Mouse (Mus musculus) bone marrow macrophage, adult 2 months (primary cell): Measurements from ENCODE around the gene Notch2. TPM values are rescaled to one million over a fixed set of nuclear protein-coding genes. Genes with fewer than 3 reads are reported as not detected.

ENCODE experiments used
- H3K27ac ChIP-seq: 2 replicates; pipeline ENCODE4 v1.5.1; 2012; ENCODE audit warnings: low read depth, low read length; ENCODE audit not compliant: insufficient read depth
- H3K4me1 ChIP-seq: 2 replicates; pipeline ENCODE4 v1.6.1; 2012; ENCODE audit warnings: low read length; ENCODE audit not compliant: control insufficient read depth, insufficient read depth
- H3K4me3 ChIP-seq: 2 replicates; pipeline ENCODE4 v1.5.1; 2012; ENCODE audit warnings: mild to moderate bottlenecking, low read length, moderate library complexity; ENCODE audit not compliant: insufficient read depth
- CTCF ChIP-seq: IDR thresholded peaks from 2 replicates; pipeline ENCODE4 v1.5.1; 2012; ENCODE audit warnings: low read depth, mild to moderate bottlenecking, low read length, moderate library complexity
- POLR2A ChIP-seq: IDR thresholded peaks from 2 replicates; pipeline ENCODE4 v1.6.1; 2012; ENCODE audit warnings: mild to moderate bottlenecking, low read depth, low read length, borderline replicate concordance
- polyA plus RNA-seq: library from polyadenylated mRNA; stranded (reverse); fragments of >200 nt; gene quantifications from 2 replicates; pipeline ENCODE4 v1.2.4, GENCODE M21; 2012; ENCODE audit not compliant: missing spikeins, insufficient read depth, insufficient read length

Notch2 gene
- polyA plus RNA-seq, 1 experiment: 82.2 TPM

DNA sequence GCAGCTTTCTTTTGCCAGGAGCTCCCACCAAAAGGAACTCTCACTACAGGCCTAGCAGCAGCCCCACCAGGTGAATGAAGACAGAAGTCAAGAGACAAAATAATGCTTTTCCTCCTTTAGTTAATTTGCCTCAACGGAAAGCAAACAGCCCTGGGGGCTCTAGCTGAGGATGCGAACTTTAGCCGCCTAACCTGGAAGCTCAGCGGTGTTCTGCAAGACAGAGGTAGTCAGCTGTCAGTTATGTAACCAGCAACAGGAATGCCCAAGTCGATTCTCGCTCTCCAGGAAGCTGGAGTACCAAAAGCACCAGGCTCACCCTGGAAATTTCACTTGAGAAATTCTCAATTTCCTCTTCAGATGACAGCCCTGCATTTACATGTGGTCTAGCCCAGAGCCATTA, 36.6 kb upstream of the Notch2 start:
- no peak for TF ChIP-seq POLR2A
- TF ChIP-seq CTCF: no peak
- peaks cover 2% of the 10 kb centered on the region; the same call in 1 of the 2 replicates for H3K4me1 ChIP-seq
- no peak overlapping the region for H3K4me3 ChIP-seq
- no peak overlapping the region for H3K27ac ChIP-seq

DNA sequence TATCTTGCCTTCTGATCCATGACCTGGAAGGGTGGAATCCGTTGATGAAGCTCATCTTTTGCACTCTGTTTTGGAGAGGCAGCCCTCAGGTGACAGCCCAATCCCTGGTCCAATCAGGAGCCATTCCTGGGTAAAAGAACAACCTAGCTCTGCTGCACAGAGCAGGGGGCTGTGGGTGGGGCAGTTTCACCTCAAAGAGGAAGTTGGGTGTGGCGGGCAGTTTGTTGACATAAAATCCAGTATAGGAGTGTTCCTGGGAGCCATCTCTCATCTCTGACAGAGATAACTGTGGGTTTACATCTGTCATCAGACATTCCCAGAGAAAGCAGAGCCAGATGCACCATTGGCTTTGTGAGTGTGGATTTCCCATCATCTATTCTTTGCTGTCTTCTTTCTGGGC, 34.6 kb upstream of the Notch2 start:
- no peak overlapping the region for H3K27ac ChIP-seq
- no peak for TF ChIP-seq CTCF
- no peak for TF ChIP-seq POLR2A
- peaks cover 2% of the 10 kb centered on the region; the same call in 1 of the 2 replicates for H3K4me1 ChIP-seq
- H3K4me3 ChIP-seq: no peak overlapping the region

DNA sequence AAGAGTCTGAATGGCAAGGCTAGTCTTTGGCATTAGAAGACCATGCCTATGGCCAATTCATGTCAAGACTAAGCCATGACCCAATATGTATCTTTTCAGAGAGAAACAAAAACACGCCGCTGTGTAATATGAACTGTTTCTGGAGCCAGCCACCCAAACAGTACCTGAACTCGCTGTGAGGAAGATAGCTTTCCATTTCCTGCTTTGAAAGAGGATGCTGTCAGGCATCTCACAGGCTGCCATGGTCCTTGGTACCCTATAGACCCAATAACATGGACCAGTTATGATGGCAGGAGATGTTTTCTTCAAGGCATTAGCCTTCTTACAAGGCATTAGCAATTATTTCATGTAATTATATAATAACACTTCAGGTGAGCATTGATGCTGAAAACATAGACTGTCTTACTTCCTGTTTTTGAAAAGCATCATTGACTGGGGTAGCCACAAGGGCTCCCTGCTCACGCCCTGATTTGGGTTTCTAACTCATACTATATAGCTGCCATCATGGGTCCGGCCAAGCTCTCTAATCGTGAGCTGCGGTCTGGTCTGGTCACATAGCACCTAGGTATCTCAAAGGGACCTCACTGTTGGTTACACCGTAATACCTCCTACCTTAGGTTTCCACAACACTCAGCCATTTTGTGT, 32.5 kb upstream of the Notch2 start:
- H3K27ac ChIP-seq: no peak overlapping the region
- H3K4me1 ChIP-seq: peaks cover 2% of the 10 kb centered on the region; the same call in 1 of the 2 replicates
- no peak overlapping the region for H3K4me3 ChIP-seq
- no peak for TF ChIP-seq CTCF
- no peak for TF ChIP-seq POLR2A

DNA sequence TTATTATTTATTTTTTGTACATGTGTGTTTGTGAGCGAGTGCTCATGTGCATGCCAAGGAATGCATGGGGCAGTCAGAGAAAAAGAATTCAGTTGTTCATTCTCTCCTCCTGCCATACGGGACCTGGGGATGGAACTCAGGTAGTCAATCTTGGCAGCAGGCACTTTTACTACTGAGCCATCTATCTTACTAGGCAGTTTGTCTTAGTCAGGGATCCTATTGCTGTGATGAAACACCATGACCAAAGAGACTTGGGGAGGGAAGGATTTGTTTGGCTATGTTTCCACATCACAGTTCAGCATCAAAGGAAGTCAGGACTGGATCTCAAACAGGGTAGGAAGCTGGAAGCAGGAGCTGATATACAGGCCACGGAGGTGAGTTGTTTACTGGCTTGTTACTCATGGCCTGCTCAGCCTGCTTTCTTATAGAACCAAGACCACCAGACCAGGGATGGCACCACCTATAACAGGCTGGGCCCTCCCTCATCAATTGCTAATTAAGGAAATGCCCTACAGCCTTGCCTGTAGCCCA, 31.9 kb upstream of the Notch2 start:
- no peak overlapping the region for H3K27ac ChIP-seq
- TF ChIP-seq POLR2A (no peak), CTCF (no peak)
- H3K4me3 ChIP-seq: no peak overlapping the region
- peaks cover 2% of the 10 kb centered on the region; the same call in 1 of the 2 replicates for H3K4me1 ChIP-seq

DNA sequence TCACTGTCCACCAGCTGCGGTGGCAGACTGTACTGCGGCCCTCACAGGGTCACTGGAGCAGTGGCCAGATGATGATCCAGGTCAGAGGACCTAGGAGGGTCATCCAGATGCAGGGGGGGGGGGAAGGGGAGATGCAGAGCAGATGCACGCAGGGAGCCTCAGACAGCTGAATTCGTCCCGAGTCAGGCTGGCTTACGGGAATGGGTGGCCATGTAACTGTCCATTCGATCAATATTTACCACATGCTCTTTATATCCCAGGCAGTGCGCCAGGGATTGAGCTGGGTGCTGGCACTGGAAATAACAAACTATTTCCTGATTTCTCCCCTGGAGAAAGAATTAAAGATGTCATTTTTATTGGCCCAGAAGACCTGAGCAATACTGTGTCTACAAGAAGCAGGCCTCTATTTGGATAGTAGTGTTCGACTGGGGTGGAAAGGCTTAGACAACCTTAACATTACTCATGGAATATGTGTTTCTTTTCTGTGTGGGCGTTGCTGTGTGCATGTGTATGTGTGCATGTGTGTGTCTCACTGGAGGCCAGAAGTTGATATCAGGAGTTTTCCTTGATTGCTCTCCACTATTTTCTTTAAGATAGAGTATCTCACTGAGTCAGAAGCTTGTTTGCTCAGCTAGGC, 28.3 kb upstream of the Notch2 start:
- TF ChIP-seq CTCF: no peak
- Histone ChIP-seq H3K4me3 (no peak overlapping the region), H3K4me1 (no peaks in the 10 kb centered on the region), H3K27ac (no peak overlapping the region)

DNA sequence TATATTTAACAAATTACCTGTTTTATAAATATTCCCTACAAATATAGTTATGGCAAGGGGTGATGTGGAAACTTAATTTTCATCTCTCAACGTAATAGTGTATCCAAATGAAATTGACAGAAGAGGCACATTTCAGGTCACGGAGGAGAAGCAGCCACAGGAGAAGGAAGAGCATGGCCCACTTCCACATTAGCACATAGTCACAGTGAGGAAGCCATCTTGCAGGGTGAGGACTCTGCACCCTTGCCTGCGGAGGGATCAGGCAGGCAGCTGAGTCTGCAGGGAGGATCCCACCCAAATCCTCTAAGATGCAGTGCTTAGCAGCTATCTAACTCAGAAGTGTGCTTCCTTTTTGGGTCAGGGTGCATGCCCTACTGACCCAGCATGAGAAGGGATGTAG, 27.6 kb upstream of the Notch2 start:
- Histone ChIP-seq H3K4me3 (no peak overlapping the region), H3K4me1 (no peaks in the 10 kb centered on the region), H3K27ac (no peak overlapping the region)
- TF ChIP-seq POLR2A (no peak), CTCF (no peak)

DNA sequence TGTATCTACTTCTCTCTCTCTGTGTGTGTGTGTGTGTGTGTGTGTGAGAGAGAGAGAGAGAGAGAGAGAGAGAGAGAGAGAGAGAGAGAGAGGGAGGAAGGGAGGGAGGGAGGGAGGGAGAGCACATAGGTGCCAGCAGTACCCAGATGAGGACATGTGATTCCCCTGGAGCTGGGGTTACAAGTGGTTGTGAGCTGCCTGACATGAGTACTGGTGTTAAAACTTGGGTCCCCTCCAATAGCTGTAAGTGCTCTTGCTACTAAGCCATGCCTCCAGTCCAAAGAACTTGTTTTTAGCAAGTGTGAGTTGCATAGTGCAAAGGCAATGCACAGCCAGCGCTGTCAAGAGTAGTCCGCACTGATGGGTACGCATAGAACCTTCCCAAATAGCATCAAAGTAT, 26.2 kb upstream of the Notch2 start:
- no peak overlapping the region for H3K27ac ChIP-seq
- TF ChIP-seq POLR2A (no peak), CTCF (no peak)

DNA sequence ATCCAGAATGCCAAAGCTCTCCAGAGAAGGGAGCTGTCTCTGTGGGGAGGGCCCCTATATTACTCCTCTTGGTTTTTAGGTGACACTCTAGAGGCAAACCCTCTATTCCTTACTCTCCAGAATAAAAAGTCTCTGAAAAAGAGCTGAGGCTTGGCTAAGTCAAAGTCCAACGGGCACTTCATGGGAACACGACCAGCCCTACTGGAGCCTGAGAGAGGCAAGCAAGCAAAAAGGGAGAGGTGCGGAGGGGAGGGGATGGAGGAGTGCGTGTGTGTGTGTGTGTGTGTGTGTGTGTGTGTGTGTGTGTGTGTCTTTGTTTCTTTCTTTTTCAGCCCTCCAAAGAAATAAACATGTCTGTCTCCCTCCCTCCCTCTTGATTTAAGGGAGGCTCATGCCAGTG, 24.6 kb upstream of the Notch2 start:
- H3K4me3 ChIP-seq: no peak overlapping the region
- peaks cover 23% of the 10 kb centered on the region for H3K4me1 ChIP-seq
- no peak overlapping the region for H3K27ac ChIP-seq
- TF ChIP-seq CTCF: no peak
- no peak for TF ChIP-seq POLR2A

More for the DNA sequence above, 26.2 kb upstream of the Notch2 start:
- no peak overlapping the region for H3K4me3 ChIP-seq
- peaks cover 12% of the 10 kb centered on the region for H3K4me1 ChIP-seq

DNA sequence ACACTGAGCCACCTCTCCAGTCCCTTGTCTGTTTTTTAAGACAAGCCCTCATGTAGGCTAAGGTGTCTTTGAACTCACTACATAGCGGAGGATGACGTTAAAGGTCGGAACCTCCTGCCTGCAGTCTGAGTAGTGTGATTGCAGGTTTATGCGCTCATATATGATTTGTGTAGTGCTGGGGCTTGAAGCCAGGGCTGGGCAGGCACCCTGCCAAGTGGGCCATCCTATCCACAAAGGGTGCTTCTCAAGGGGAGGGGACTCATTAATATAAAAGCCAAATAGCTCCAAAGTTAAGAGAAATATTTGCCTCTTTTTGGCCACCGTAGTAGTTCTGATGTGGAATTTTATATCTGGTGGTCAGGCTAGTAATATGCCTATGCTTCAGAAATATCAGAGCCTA, 22.8 kb upstream of the Notch2 start:
- TF ChIP-seq CTCF (no peak), POLR2A (no peak)
- no peak overlapping the region for H3K4me3 ChIP-seq
- H3K27ac ChIP-seq: no peak overlapping the region
- peaks cover 39% of the 10 kb centered on the region for H3K4me1 ChIP-seq

DNA sequence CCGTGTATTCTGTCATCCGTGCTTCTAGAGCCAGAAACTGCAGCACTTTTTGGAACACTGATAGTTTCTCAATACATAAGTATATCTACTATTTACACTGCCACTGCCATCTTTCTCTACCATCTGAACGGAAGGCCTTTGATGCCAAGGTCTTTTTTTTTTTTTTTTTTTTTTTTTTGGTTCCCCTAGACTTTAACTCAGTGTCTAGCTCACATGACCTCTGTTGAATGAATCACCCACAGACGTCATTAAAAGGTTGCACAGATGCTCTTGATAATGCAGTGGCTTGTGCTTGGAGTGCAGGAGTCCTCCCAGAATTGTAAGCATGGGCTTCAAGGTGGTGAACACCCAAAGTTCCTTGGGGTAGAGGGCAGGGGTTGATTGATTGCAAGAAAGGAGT, 21.0 kb upstream of the Notch2 start:
- Histone ChIP-seq H3K27ac (no peak overlapping the region), H3K4me3 (no peak overlapping the region), H3K4me1 (peaks cover 51% of the 10 kb centered on the region)
- TF ChIP-seq POLR2A: no peak
- no peak for TF ChIP-seq CTCF
